Mouse (Mus musculus) liver, adult 2 months (tissue): ENCODE data around the gene Rpl23a.

Experiments used
- CTCF ChIP-seq: fragments of 200-500 bp; IDR thresholded peaks from 2 replicates; pipeline ENCODE4 v1.5.1; 2011; ENCODE audit warnings: low read depth, low read length, control low read depth
- POLR2A ChIP-seq: fragments of 200-500 bp; IDR thresholded peaks from 2 replicates; pipeline ENCODE4 v1.6.1; 2011; ENCODE audit warnings: low read length, control low read depth; ENCODE audit not compliant: insufficient read depth; ENCODE audit errors: extremely low read depth

DNA sequence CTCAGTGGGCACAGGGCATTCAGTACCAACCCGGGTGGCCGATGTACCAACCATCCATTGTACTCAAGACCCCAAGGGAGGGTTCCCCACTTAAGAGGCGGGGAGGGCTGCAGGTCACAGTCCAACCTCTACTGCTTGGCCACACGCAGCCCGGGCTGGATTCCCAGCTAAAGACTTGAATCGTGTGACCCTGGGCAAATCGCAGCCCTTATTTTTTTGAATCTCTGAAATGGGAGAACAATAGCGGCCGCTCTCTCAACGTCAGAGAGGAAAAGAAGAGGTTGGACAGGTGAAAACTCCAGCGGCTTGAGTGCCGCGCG lies 18.8 kb downstream of the Rpl23a start:
- TF ChIP-seq POLR2A (no peak), CTCF (no peak)
